Mouse (Mus musculus) CD8-positive naive resting alpha-beta T cell, adult 2 months (primary cell): ENCODE results near the gene Lap3.
A peak's percentile ranks its signal among the peaks of the same experiment; 100 is the strongest.

Experiments
- DNase-seq, 2 experiments: peaks; one replicate each; pipeline ENCODE4 v3.0.0; 2022; ENCODE audit warnings: low read depth in 2 of 2, low spot score in 2 of 2

The Lap3 gene

GRCm38 (mm10) chr5:45495429-45495975, 2.3 kb downstream of the Lap3 start:
- no peak for DNase-seq

- no peak for DNase-seq
Observed at GRCm38 (mm10) chr5:45496042-45496441, 2.9 kb downstream of the Lap3 start.

- no peak for DNase-seq
Observed at GRCm38 (mm10) chr5:45496479-45496878, 3.3 kb downstream of the Lap3 start.

- DNase-seq: no peak
Observed at GRCm38 (mm10) chr5:45496930-45497550, 3.9 kb downstream of the Lap3 start.

GRCm38 (mm10) chr5:45497564-45497963, 4.4 kb downstream of the Lap3 start:
- no peak for DNase-seq

GRCm38 (mm10) chr5:45510071-45510470, 16.9 kb downstream of the Lap3 start:
- DNase-seq: no peak

- no peak for DNase-seq
Observed at GRCm38 (mm10) chr5:45512908-45513307, 19.7 kb downstream of the Lap3 start.

GRCm38 (mm10) chr5:45513511-45513910, 20.3 kb downstream of the Lap3 start:
- no peak for DNase-seq

- DNase-seq: no peak
Observed at GRCm38 (mm10) chr5:45514599-45514998, 21.4 kb downstream of the Lap3 start.

GRCm38 (mm10) chr5:45515151-45515743, 22.1 kb downstream of the Lap3 start:
- DNase-seq: no peak

- peak; percentile 89 to 90 for DNase-seq
Observed at GRCm38 (mm10) chr5:45519960-45520808, 27.0 kb downstream of the Lap3 start, which contains the start of gene Med28. Med28 (plus strand) TSS chr5:45520229.

GRCm38 (mm10) chr5:45520809-45521110, 27.6 kb downstream of the Lap3 start:
- DNase-seq: no peak

- DNase-seq: no peak
Observed at GRCm38 (mm10) chr5:45521601-45522000, 28.4 kb downstream of the Lap3 start.

GRCm38 (mm10) chr5:45525101-45525500, 31.9 kb downstream of the Lap3 start:
- DNase-seq: no peak

GRCm38 (mm10) chr5:45526338-45526737, 33.2 kb downstream of the Lap3 start:
- no peak for DNase-seq

GRCm38 (mm10) chr5:45529696-45530095, 36.5 kb downstream of the Lap3 start:
- no peak for DNase-seq

GRCm38 (mm10) chr5:45534319-45535098, 41.3 kb downstream of the Lap3 start:
- DNase-seq: peak; percentile 61 to 74

GRCm38 (mm10) chr5:45535177-45535576, 42.0 kb downstream of the Lap3 start:
- DNase-seq: no peak

GRCm38 (mm10) chr5:45539502-45539901, 46.3 kb downstream of the Lap3 start:
- DNase-seq: no peak

GRCm38 (mm10) chr5:45543374-45543773, 50.2 kb downstream of the Lap3 start:
- no peak for DNase-seq

GRCm38 (mm10) chr5:45549586-45549985, 56.4 kb downstream of the Lap3 start:
- DNase-seq: no peak
